ENCODE assay signal across 8 mouse cellular contexts in the genomic region with DNA sequence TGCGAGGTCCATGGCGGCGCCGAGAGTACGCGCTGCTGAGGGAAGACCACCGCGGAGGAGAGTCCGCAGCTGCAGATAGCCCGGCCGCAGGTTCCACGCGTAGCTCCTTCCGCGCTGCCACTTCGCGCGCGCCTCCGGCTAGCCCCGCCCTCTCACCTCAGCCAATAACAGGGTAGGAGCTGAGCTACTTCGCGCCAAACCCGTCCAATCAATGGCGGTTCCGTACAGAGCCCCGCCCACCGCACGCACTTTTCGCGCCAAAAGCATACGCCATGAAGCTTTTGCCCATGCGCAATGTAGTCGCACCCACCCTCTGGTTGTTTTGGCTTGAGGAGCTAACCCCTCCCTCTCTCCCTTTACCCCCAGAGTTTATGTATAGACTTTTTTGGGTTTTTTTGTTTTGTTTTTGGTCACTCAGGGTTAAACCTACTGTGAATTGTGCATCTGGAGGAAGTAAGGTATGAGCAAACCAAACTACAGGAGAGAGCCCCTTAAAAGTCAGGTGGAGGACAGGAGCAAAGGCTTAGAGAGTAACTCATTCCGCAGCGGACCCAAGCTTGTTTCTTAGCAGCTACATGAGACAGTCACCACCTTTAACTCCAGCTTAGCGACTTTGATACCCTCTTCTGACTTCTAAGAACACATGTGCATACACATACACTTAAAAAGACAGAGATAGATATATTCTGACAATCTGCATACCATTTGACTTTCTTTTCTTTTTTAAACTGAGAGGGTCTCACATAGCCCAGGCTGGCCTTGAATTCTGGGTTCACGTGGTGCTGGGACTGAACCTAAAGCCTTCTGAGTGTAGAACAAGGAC. TPM values are rescaled to one million over a fixed set of nuclear protein-coding genes. Genes with fewer than 3 reads are reported as not detected.
DNase-seq lines count a peak whose midpoint lies in the region; ATAC-seq and TF ChIP-seq lines count a peak whose summit lies in the region.

Gene Mcm6, minus strand, starts transcription at position 111 of the 823 bp plus-strand sequence.

- peak; percentile 100 for ATAC-seq in forebrain, embryonic 12.5 days (ENCODE audit: low FRiP score)
- ATAC-seq in heart, postnatal 0 days (ENCODE audit: insufficient read depth, low read depth): peak; percentile 98
- peak; percentile 96 for ATAC-seq in liver, embryonic 16.5 days (ENCODE audit: low read depth)
- ATAC-seq in neural tube, embryonic 13.5 days (ENCODE audit: low read depth): peak; percentile 100

- no peak for TF ChIP-seq EP300 in heart, postnatal 0 days (IDR thresholded peaks at IDR 0.05; ENCODE audit: low read depth)

- TF ChIP-seq POLR2A in testis, adult 2 months (IDR thresholded peaks at IDR 0.05; ENCODE audit: control insufficient read depth, low read depth, low read length): peak; percentile 81

- H3K27me3 ChIP-seq in E14TG2a.4 (ENCODE audit: insufficient read depth, low read length): no peaks in the 10 kb centered on the region
- H3K27me3 ChIP-seq in forebrain, embryonic 12.5 days: no peaks in the 10 kb centered on the region
- H3K27me3 ChIP-seq in heart, postnatal 0 days (ENCODE audit: control insufficient read depth, insufficient read depth, low read length): no peaks in the 10 kb centered on the region
- H3K27me3 ChIP-seq in liver, embryonic 16.5 days (ENCODE audit: control insufficient read depth, insufficient read depth, low read depth, low read length): no peaks in the 10 kb centered on the region
- no peaks in the 10 kb centered on the region for H3K27me3 ChIP-seq in neural tube, embryonic 13.5 days
- no peaks in the 10 kb centered on the region for H3K27me3 ChIP-seq in testis, adult 2 months (ENCODE audit: control insufficient read depth, insufficient read depth, low read length)

- peak within 1 kb of the TSS; percentile 93 for H3K4me3 ChIP-seq in E14TG2a.4 (replicated peaks; ENCODE audit: low read length)
- H3K4me3 ChIP-seq in forebrain, embryonic 12.5 days (replicated peaks): peak within 1 kb of the TSS; percentile 71
- peak within 1 kb of the TSS; percentile 95 for H3K4me3 ChIP-seq in heart, postnatal 0 days (ENCODE audit: low read depth, low read length)
- H3K4me3 ChIP-seq in liver, embryonic 16.5 days (ENCODE audit: low read depth, low read length): peak within 1 kb of the TSS; percentile 99
- H3K4me3 ChIP-seq in neural tube, embryonic 13.5 days: peak within 1 kb of the TSS; percentile 87
- peak within 1 kb of the TSS; percentile 98 for H3K4me3 ChIP-seq in testis, adult 2 months (ENCODE audit: control insufficient read depth, low read depth, low read length)

- peak within 1 kb of the TSS; percentile 70 for H3K9ac ChIP-seq in forebrain, embryonic 12.5 days
- H3K9ac ChIP-seq in heart, postnatal 0 days (replicated peaks; ENCODE audit: low read depth, low read length): peak within 1 kb of the TSS; percentile 70
- peak within 1 kb of the TSS; percentile 90 for H3K9ac ChIP-seq in liver, embryonic 16.5 days (ENCODE audit: low read depth, low read length)
- H3K9ac ChIP-seq in neural tube, embryonic 13.5 days: peak within 1 kb of the TSS; percentile 79

- DNase-seq in c-Kit-positive CD71-positive TER-119-positive erythroid progenitor cells, embryonic 14.5 days (ENCODE audit: low spot score): peak; percentile 96
- peak; percentile 93 for DNase-seq in heart, postnatal 0 days (ENCODE audit: low spot score)
- peak; percentile 97 to 98 for DNase-seq in kidney, postnatal 4 days

- H3K9me3 ChIP-seq in E14TG2a.4 (ENCODE audit: low read length): no peaks in the 10 kb centered on the region
- H3K9me3 ChIP-seq in forebrain, embryonic 12.5 days: no peaks in the 10 kb centered on the region
- H3K9me3 ChIP-seq in heart, postnatal 0 days (replicated peaks; ENCODE audit: control insufficient read depth, low read length): no peaks in the 10 kb centered on the region
- H3K9me3 ChIP-seq in liver, embryonic 16.5 days (replicated peaks; ENCODE audit: control insufficient read depth, low read length): no peaks in the 10 kb centered on the region
- H3K9me3 ChIP-seq in neural tube, embryonic 13.5 days: no peaks in the 10 kb centered on the region

- H3K4me2 ChIP-seq in forebrain, embryonic 12.5 days: peak within 1 kb of the TSS; percentile 63
- H3K4me2 ChIP-seq in heart, postnatal 0 days (ENCODE audit: low read depth, low read length): peak within 1 kb of the TSS; percentile 91
- H3K4me2 ChIP-seq in liver, embryonic 16.5 days (ENCODE audit: low read depth, low read length): peak within 1 kb of the TSS; percentile 75
- H3K4me2 ChIP-seq in neural tube, embryonic 13.5 days: peak within 1 kb of the TSS; percentile 80

- H3K4me1 ChIP-seq in E14TG2a.4 (replicated peaks; ENCODE audit: low read depth, low read length): peaks cover 26% of the 10 kb centered on the region
- H3K4me1 ChIP-seq in forebrain, embryonic 12.5 days: peaks cover 19% of the 10 kb centered on the region
- peaks cover 25% of the 10 kb centered on the region for H3K4me1 ChIP-seq in heart, postnatal 0 days (ENCODE audit: control insufficient read depth, insufficient read depth)
- peaks cover 28% of the 10 kb centered on the region for H3K4me1 ChIP-seq in liver, embryonic 16.5 days (ENCODE audit: control insufficient read depth, low read depth, low read length)
- H3K4me1 ChIP-seq in neural tube, embryonic 13.5 days (replicated peaks): peaks cover 28% of the 10 kb centered on the region
- H3K4me1 ChIP-seq in testis, adult 2 months (ENCODE audit: control insufficient read depth, insufficient read depth, low read length): no peaks in the 10 kb centered on the region; the same call in none of the 2 replicates

- WGBS in forebrain, embryonic 12.5 days: 2% methylated on average over 38 of the region's 38 CpGs
- WGBS in heart, postnatal 0 days: 1% methylated on average over 38 of the region's 38 CpGs
- WGBS in liver, embryonic 16.5 days (ENCODE audit: insufficient replicate concordance): 1% methylated on average over 38 of the region's 38 CpGs
- 2% methylated on average over 38 of the region's 38 CpGs for WGBS in neural tube, embryonic 13.5 days

- peaks cover 63% of the 10 kb centered on the region for H3K36me3 ChIP-seq in E14TG2a.4 (ENCODE audit: insufficient read depth, low read length)
- peaks cover 30% of the 10 kb centered on the region for H3K36me3 ChIP-seq in forebrain, embryonic 12.5 days (replicated peaks)
- H3K36me3 ChIP-seq in heart, postnatal 0 days (replicated peaks; ENCODE audit: control insufficient read depth, insufficient read depth, low read length): peaks cover 31% of the 10 kb centered on the region
- peaks cover 33% of the 10 kb centered on the region for H3K36me3 ChIP-seq in liver, embryonic 16.5 days (ENCODE audit: control insufficient read depth, insufficient read depth)
- peaks cover 28% of the 10 kb centered on the region for H3K36me3 ChIP-seq in neural tube, embryonic 13.5 days
- no peaks in the 10 kb centered on the region for H3K36me3 ChIP-seq in testis, adult 2 months (ENCODE audit: control insufficient read depth, insufficient read depth, low read length)

- peak within 1 kb of the TSS; percentile 82 for H3K27ac ChIP-seq in forebrain, embryonic 12.5 days
- peak within 1 kb of the TSS; percentile 82 for H3K27ac ChIP-seq in heart, postnatal 0 days (ENCODE audit: low read depth)
- H3K27ac ChIP-seq in liver, embryonic 16.5 days (ENCODE audit: low read length): peak within 1 kb of the TSS; percentile 84
- H3K27ac ChIP-seq in neural tube, embryonic 13.5 days (replicated peaks): peak within 1 kb of the TSS; percentile 81
- peak within 1 kb of the TSS; percentile 59 for H3K27ac ChIP-seq in testis, adult 2 months (ENCODE audit: control insufficient read depth, insufficient read depth, low read depth, low read length)

- no peak for TF ChIP-seq CTCF in E14TG2a.4 (conservative IDR thresholded peaks at IDR 0.05; ENCODE audit: low read length)
- TF ChIP-seq CTCF in heart, postnatal 0 days (IDR thresholded peaks at IDR 0.05; ENCODE audit: low read depth): no peak
- no peak for TF ChIP-seq CTCF in testis, adult 2 months (IDR thresholded peaks at IDR 0.05; ENCODE audit: control insufficient read depth, insufficient read depth, insufficient replicate concordance, low read depth, low read length)

RNA-seq across cellular contexts. Expression of gene Mcm6, which starts in this region (rescaled TPM):
- 256 and 263 TPM in 2 replicates for polyA plus RNA-seq in forebrain, embryonic 12.5 days (2016; fragmentation: Nextera tagmentation; extraction: Ambion mirVana)
- total RNA-seq in heart, postnatal 0 days (2014; rRNA removed; ENCODE audit: low replicate concordance): 54.3 and 85.4 TPM in 2 replicates
- 39.6 and 43.5 TPM in 2 replicates for polyA plus RNA-seq in heart, postnatal 0 days (2015; fragmentation: Nextera tagmentation; extraction: Ambion mirVana)
- polyA plus RNA-seq in liver, embryonic 16.5 days (2015; fragmentation: Nextera tagmentation; extraction: Ambion mirVana): 192 and 200 TPM in 2 replicates
- polyA plus RNA-seq in neural tube, embryonic 13.5 days (2015; fragmentation: Nextera tagmentation; extraction: Ambion mirVana): 66.4 and 74.4 TPM in 2 replicates
- 6.8 and 9.0 TPM in 2 replicates for polyA plus RNA-seq in testis, adult 2 months (2012; rRNA removed)

Comparison
In these comparisons a context has a peak if more than half of its experiments do, and no peak if none do; other contexts are left out.
1. Peak in every context shown above with its lines: DNase-seq, ATAC-seq, H3K4me3 ChIP-seq and H3K27ac ChIP-seq.